Mouse (Mus musculus): ENCODE data around the gene Ppfibp2. TPM values are rescaled to one million over a fixed set of nuclear protein-coding genes. Genes with fewer than 3 reads are reported as not detected.

The Ppfibp2 gene
- polyA plus RNA-seq, 1 experiment from 2014 or later, result 3.9 TPM

DNA sequence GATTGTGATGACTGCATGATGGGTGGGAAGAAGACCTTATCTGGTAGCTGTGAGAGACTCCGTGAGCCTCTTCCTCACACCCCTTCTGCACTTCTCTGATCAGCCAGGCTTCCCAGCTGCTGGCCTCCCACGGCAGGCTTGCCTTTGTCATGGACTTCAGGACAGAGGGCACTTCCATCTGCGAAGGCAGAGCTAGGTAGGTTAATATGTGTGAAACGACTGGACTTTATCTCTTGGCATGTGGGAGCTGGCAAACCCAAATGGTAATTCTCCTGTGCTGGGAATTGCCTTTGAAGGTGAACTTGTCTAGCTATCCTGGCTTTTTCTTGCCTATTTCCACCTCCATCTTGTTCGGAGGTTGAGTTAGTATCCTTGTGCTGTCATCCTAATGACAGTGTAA, 5.6 kb downstream of the Ppfibp2 start:
- H3K4me1 ChIP-seq (replicated peaks; ENCODE audit: control insufficient read depth, insufficient read depth, low read length), result no peaks in the 10 kb centered on the region
- H3K27ac ChIP-seq, result no peak overlapping the region
- no peak for DNase-seq (ENCODE audit: low spot score)
- no peaks in the 10 kb centered on the region for H3K36me3 ChIP-seq (replicated peaks; ENCODE audit: control insufficient read depth, insufficient read depth)
- 0 out of 2 replicates have a peak, but pooled peaks cover 2% of the 10 kb centered on the region for H3K27me3 ChIP-seq (ENCODE audit: control insufficient read depth, insufficient read depth, low read length)
- no peak for ATAC-seq (ENCODE audit: low FRiP score)
- H3K4me2 ChIP-seq (replicated peaks), result no peak overlapping the region
- no peak overlapping the region for H3K4me3 ChIP-seq (replicated peaks; ENCODE audit: low read length)
- no peak overlapping the region for H3K9ac ChIP-seq
- WGBS, result 74% methylated on average over 5 of the region's 5 CpGs
- H3K9me3 ChIP-seq (ENCODE audit: control insufficient read depth, low read length), result no peaks in the 10 kb centered on the region

DNA sequence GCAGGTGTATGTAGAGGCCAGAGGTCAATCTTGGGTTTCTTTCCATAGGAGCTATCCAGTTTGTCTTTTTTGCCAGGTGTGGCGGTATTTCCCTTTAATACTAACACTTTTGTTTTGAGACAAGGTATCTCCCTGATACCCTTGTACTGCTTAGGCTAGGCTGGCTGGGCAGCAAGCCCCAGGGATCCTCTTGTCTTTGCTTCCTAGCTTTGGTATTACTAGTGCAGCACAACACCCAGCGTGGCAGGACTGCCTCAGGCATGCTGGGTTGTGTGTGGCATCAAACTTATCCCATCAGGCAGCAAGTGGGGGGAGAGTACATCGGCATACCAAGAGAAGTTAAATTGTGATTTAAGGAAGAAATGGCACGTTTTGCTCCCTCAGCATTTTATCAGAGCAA, 7.5 kb downstream of the Ppfibp2 start:
- no peak overlapping the region for H3K27ac ChIP-seq
- H3K4me1 ChIP-seq (replicated peaks; ENCODE audit: control insufficient read depth, insufficient read depth, low read length), result no peaks in the 10 kb centered on the region
- WGBS, result 81% methylated on average over 4 of the region's 4 CpGs
- H3K4me2 ChIP-seq (replicated peaks), result no peak overlapping the region
- ATAC-seq (ENCODE audit: low FRiP score), result no peak
- no peaks in the 10 kb centered on the region for H3K36me3 ChIP-seq (replicated peaks; ENCODE audit: control insufficient read depth, insufficient read depth)
- no peak overlapping the region for H3K4me3 ChIP-seq (replicated peaks; ENCODE audit: low read length)
- DNase-seq (ENCODE audit: low spot score), result no peak
- H3K27me3 ChIP-seq (ENCODE audit: control insufficient read depth, insufficient read depth, low read length), result no peaks in the 10 kb centered on the region
- no peaks in the 10 kb centered on the region for H3K9me3 ChIP-seq (ENCODE audit: control insufficient read depth, low read length)
- H3K9ac ChIP-seq, result no peak overlapping the region

DNA sequence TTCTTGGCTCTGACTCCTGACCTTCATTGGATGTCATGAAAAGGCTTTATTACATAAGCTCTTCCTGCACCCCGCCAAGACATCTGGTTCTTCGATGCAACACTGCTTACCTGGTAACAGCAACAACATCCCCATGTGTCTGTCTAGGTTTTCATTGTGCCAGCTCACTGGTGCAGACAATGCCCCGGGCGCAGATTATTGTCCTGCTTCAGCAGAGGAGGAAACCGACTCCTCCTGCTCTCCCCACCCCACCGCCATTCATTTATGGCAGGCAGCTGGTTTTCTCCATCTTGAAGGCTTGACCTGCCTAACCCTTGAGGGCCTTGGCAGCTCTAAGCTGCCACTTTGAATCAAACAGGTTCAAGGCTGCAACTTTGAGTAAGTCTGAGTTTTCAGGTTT, 7.9 kb downstream of the Ppfibp2 start:
- ATAC-seq (ENCODE audit: low FRiP score) (no peak), DNase-seq (ENCODE audit: low spot score) (no peak)
- H3K27ac ChIP-seq, result no peak overlapping the region
- H3K27me3 ChIP-seq (ENCODE audit: control insufficient read depth, insufficient read depth, low read length), result no peaks in the 10 kb centered on the region
- no peaks in the 10 kb centered on the region for H3K9me3 ChIP-seq (ENCODE audit: control insufficient read depth, low read length)
- H3K4me3 ChIP-seq (replicated peaks; ENCODE audit: low read length), result no peak overlapping the region
- H3K36me3 ChIP-seq (replicated peaks; ENCODE audit: control insufficient read depth, insufficient read depth), result no peaks in the 10 kb centered on the region
- H3K9ac ChIP-seq, result no peak overlapping the region
- 46% methylated on average over 6 of the region's 6 CpGs for WGBS
- H3K4me2 ChIP-seq (replicated peaks), result no peak overlapping the region
- H3K4me1 ChIP-seq (replicated peaks; ENCODE audit: control insufficient read depth, insufficient read depth, low read length), result no peaks in the 10 kb centered on the region

- Histone ChIP-seq H3K36me3 (replicated peaks; ENCODE audit: control insufficient read depth, insufficient read depth) (no peaks in the 10 kb centered on the region), H3K4me2 (replicated peaks) (no peak overlapping the region), H3K27ac (no peak overlapping the region), H3K27me3 (ENCODE audit: control insufficient read depth, insufficient read depth, low read length) (no peaks in the 10 kb centered on the region), H3K4me1 (replicated peaks; ENCODE audit: control insufficient read depth, insufficient read depth, low read length) (no peaks in the 10 kb centered on the region), H3K4me3 (replicated peaks; ENCODE audit: low read length) (no peak overlapping the region), H3K9ac (no peak overlapping the region), H3K9me3 (ENCODE audit: control insufficient read depth, low read length) (no peaks in the 10 kb centered on the region)
- ATAC-seq (ENCODE audit: low FRiP score) (no peak), DNase-seq (ENCODE audit: low spot score) (no peak)
- 100% methylated on average over 1 of the region's 1 CpGs for WGBS
These were observed 12.8 kb downstream of the Ppfibp2 start for GRCm38 (mm10) chr7:107607766-107608165.

GRCm38 (mm10) chr7:107609622-107610255, 14.7 kb downstream of the Ppfibp2 start:
- Histone ChIP-seq H3K9me3 (ENCODE audit: control insufficient read depth, low read length) (no peaks in the 10 kb centered on the region), H3K27ac (no peak overlapping the region), H3K4me1 (replicated peaks; ENCODE audit: control insufficient read depth, insufficient read depth, low read length) (no peaks in the 10 kb centered on the region), H3K27me3 (ENCODE audit: control insufficient read depth, insufficient read depth, low read length) (no peaks in the 10 kb centered on the region), H3K4me3 (replicated peaks; ENCODE audit: low read length) (no peak overlapping the region), H3K36me3 (replicated peaks; ENCODE audit: control insufficient read depth, insufficient read depth) (no peaks in the 10 kb centered on the region), H3K9ac (no peak overlapping the region), H3K4me2 (replicated peaks) (no peak overlapping the region)
- ATAC-seq (ENCODE audit: low FRiP score) (no peak), DNase-seq (ENCODE audit: low spot score) (no peak)
- WGBS, result 90% methylated on average over 2 of the region's 2 CpGs

GRCm38 (mm10) chr7:107610880-107611279, 15.9 kb downstream of the Ppfibp2 start:
- no peak for DNase-seq (ENCODE audit: low spot score)
- no peak overlapping the region for H3K4me3 ChIP-seq (replicated peaks; ENCODE audit: low read length)
- H3K36me3 ChIP-seq (replicated peaks; ENCODE audit: control insufficient read depth, insufficient read depth), result no peaks in the 10 kb centered on the region
- H3K27me3 ChIP-seq (ENCODE audit: control insufficient read depth, insufficient read depth, low read length), result no peaks in the 10 kb centered on the region
- no peaks in the 10 kb centered on the region for H3K4me1 ChIP-seq (replicated peaks; ENCODE audit: control insufficient read depth, insufficient read depth, low read length)
- no peak overlapping the region for H3K27ac ChIP-seq
- 91% methylated on average over 5 of the region's 5 CpGs for WGBS
- no peak for ATAC-seq (ENCODE audit: low FRiP score)
- no peaks in the 10 kb centered on the region for H3K9me3 ChIP-seq (ENCODE audit: control insufficient read depth, low read length)
- no peak overlapping the region for H3K9ac ChIP-seq
- H3K4me2 ChIP-seq (replicated peaks), result no peak overlapping the region

DNA sequence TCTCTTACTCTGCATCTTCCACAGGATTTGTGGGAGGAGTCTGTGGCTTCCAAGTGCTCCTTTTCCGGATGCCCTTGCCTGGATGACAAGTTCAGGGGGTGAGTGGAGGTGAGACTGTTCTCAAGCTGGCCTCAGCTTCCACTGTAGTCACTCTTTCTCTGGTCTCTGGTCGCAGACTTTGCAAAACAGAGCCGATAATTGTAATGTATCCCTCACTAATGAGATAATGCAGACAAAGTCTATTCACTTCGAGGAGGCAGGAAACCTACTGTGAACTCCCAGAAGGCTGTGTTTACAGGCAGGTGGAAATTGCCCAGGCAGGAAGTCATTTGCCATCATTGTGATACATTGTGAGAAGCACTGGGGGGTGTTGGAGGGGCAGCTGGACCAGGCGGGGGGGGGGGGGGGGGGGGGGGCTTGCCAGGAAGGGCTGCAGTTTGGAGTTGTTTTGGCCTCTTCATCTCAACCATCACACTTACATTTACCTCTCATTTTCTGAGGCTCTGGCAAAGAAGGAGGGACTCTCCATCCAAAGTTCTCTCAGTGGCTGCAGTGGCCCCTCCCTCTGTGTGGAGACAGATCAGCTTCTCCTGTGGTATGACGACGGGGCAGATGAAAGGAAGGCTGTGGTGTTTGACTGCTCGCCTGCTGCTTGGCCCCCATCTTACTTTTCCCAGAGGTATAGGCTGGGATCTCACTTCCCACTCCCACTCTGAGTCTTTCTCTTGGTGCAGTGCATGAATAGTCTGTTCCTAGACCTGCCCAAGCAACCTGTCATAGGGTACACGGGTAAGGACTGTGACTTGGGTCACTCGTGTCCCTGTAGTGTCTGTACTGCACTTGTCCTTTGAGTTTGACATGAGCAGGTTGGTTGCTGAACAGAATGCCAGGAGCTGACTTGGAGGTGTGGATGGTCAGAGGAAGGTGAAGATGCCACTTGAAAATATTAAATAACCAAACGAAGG, 23.3 kb downstream of the Ppfibp2 start:
- no peaks in the 10 kb centered on the region for H3K36me3 ChIP-seq (replicated peaks; ENCODE audit: control insufficient read depth, insufficient read depth)
- no peaks in the 10 kb centered on the region; the same call in 1 of the 2 replicates for H3K4me1 ChIP-seq (replicated peaks; ENCODE audit: control insufficient read depth, insufficient read depth, low read length)
- no peak overlapping the region for H3K27ac ChIP-seq
- no peak for ATAC-seq (ENCODE audit: low FRiP score)
- H3K27me3 ChIP-seq (ENCODE audit: control insufficient read depth, insufficient read depth, low read length), result no peaks in the 10 kb centered on the region
- H3K9ac ChIP-seq, result no peak overlapping the region
- H3K4me2 ChIP-seq (replicated peaks), result no peak overlapping the region
- DNase-seq (ENCODE audit: low spot score), result no peak
- H3K4me3 ChIP-seq (replicated peaks; ENCODE audit: low read length), result no peak overlapping the region
- WGBS, result 38% methylated on average over 10 of the region's 11 CpGs
- no peaks in the 10 kb centered on the region for H3K9me3 ChIP-seq (ENCODE audit: control insufficient read depth, low read length)

DNA sequence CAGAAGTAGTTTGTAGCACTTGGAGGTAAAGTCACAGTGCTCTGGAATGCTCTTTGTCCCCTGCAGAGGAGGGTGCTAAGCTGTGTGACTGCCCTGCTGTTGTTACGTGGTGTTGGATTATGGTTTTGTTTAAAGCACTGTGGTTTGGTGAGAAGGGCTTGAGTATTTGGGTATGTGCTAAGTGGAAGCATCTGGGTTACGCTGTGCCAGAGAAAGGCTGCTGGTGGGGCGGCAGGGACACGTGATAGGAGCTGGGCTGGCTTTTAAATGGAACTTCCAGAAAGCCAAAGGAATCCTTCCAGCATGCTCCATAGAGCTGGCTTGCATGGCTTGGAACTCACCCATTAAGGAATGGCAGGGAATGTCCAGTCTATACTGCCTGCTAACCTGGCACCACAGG, 24.2 kb downstream of the Ppfibp2 start:
- no peak overlapping the region for H3K4me2 ChIP-seq (replicated peaks)
- no peaks in the 10 kb centered on the region for H3K27me3 ChIP-seq (ENCODE audit: control insufficient read depth, insufficient read depth, low read length)
- H3K9me3 ChIP-seq (ENCODE audit: control insufficient read depth, low read length), result no peaks in the 10 kb centered on the region
- H3K9ac ChIP-seq, result no peak overlapping the region
- H3K27ac ChIP-seq, result no peak overlapping the region
- H3K4me1 ChIP-seq (replicated peaks; ENCODE audit: control insufficient read depth, insufficient read depth, low read length), result no peaks in the 10 kb centered on the region; the same call in 1 of the 2 replicates
- H3K36me3 ChIP-seq (replicated peaks; ENCODE audit: control insufficient read depth, insufficient read depth), result no peaks in the 10 kb centered on the region
- no peak for ATAC-seq (ENCODE audit: low FRiP score)
- 86% methylated on average over 4 of the region's 4 CpGs for WGBS
- no peak for DNase-seq (ENCODE audit: low spot score)
- no peak overlapping the region for H3K4me3 ChIP-seq (replicated peaks; ENCODE audit: low read length)

GRCm38 (mm10) chr7:107620137-107620536, 25.1 kb downstream of the Ppfibp2 start:
- no peaks in the 10 kb centered on the region for H3K36me3 ChIP-seq (replicated peaks; ENCODE audit: control insufficient read depth, insufficient read depth)
- 85% methylated on average over 3 of the region's 3 CpGs for WGBS

More at GRCm38 (mm10) chr7:107620137-107620536, 25.1 kb downstream of the Ppfibp2 start:
- Histone ChIP-seq H3K4me2 (replicated peaks) (no peak overlapping the region), H3K9ac (no peak overlapping the region), H3K27me3 (ENCODE audit: control insufficient read depth, insufficient read depth, low read length) (no peaks in the 10 kb centered on the region), H3K27ac (no peak overlapping the region), H3K4me3 (replicated peaks; ENCODE audit: low read length) (no peak overlapping the region), H3K9me3 (ENCODE audit: control insufficient read depth, low read length) (no peaks in the 10 kb centered on the region), H3K4me1 (replicated peaks; ENCODE audit: control insufficient read depth, insufficient read depth, low read length) (no peaks in the 10 kb centered on the region; the same call in 1 of the 2 replicates)
- ATAC-seq (ENCODE audit: low FRiP score) (no peak), DNase-seq (ENCODE audit: low spot score) (no peak)
